Mouse (Mus musculus) testis, adult 2 months (tissue): Measurements from ENCODE around the gene 0610012G03Rik. TPM values are rescaled to one million over a fixed set of nuclear protein-coding genes. Genes with fewer than 3 reads are reported as not detected.
A peak's percentile ranks its signal among the peaks of the same experiment; 100 is the strongest.

Source experiments
- H3K27ac ChIP-seq: fragments of 200-500 bp; 2 replicates; pipeline ENCODE4 v1.5.1; 2012; ENCODE audit warnings: low read depth, low read length; ENCODE audit not compliant: control insufficient read depth, insufficient read depth
- H3K27me3 ChIP-seq: fragments of 200-500 bp; 2 replicates; pipeline ENCODE4 v1.6.1; 2012; ENCODE audit warnings: mild to moderate bottlenecking, low read length, moderate library complexity; ENCODE audit not compliant: control insufficient read depth, insufficient read depth
- H3K36me3 ChIP-seq: fragments of 200-500 bp; 2 replicates; pipeline ENCODE4 v1.6.1; 2012; ENCODE audit warnings: mild to moderate bottlenecking, low read length; ENCODE audit not compliant: control insufficient read depth, insufficient read depth
- H3K4me1 ChIP-seq: fragments of 200-500 bp; 2 replicates; pipeline ENCODE4 v1.6.1; 2012; ENCODE audit warnings: low read length; ENCODE audit not compliant: control insufficient read depth, insufficient read depth
- H3K4me3 ChIP-seq: fragments of 200-500 bp; 2 replicates; pipeline ENCODE4 v1.5.1; 2012; ENCODE audit warnings: low read depth, mild to moderate bottlenecking, low read length, moderate library complexity, mixed read lengths; ENCODE audit not compliant: control insufficient read depth
- CTCF ChIP-seq: fragments of 200-500 bp; IDR thresholded peaks from 2 replicates; pipeline ENCODE4 v1.5.1; 2012; ENCODE audit warnings: low read depth, mild to moderate bottlenecking, inconsistent platforms, low read length, moderate library complexity; ENCODE audit not compliant: control insufficient read depth, insufficient read depth, insufficient replicate concordance
- POLR2A ChIP-seq: fragments of 200-500 bp; IDR thresholded peaks from 2 replicates; pipeline ENCODE4 v1.6.1; 2012; ENCODE audit warnings: low read depth, mild to moderate bottlenecking, inconsistent platforms, low read length, moderate library complexity; ENCODE audit not compliant: control insufficient read depth
- polyA plus RNA-seq: library from polyadenylated mRNA; depleted of rRNA; stranded (reverse); fragments of >200 nt; gene quantifications from 2 replicates; pipeline ENCODE4 v1.2.3, GENCODE M21; 2012; rRNA removed

Gene 0610012G03Rik
- polyA plus RNA-seq, result 43.6 and 53.7 TPM in 2 replicates

- Histone ChIP-seq H3K27ac (peak within 1 kb of the TSS; percentile 85), H3K4me1 (no peaks in the 10 kb centered on the region; the same call in 1 of the 2 replicates), H3K27me3 (no peaks in the 10 kb centered on the region), H3K4me3 (peak within 1 kb of the TSS; percentile 99), H3K36me3 (no peaks in the 10 kb centered on the region)
- TF ChIP-seq POLR2A, result peak; percentile 90
- no peak for TF ChIP-seq CTCF
Measured at GRCm38 (mm10) chr16:31948345-31948774, at the start of gene 0610012G03Rik, which contains the start of gene Ncbp2. Gene 0610012G03Rik (minus strand): TSS chr16:31948494. Gene Ncbp2 (plus strand): TSS chr16:31948513.

- Histone ChIP-seq H3K36me3 (no peaks in the 10 kb centered on the region), H3K27me3 (no peaks in the 10 kb centered on the region), H3K4me3 (no peak overlapping the region), H3K4me1 (peaks cover under 1% of the 10 kb centered on the region), H3K27ac (no peak overlapping the region)
- TF ChIP-seq CTCF (no peak), POLR2A (no peak)
Measured at GRCm38 (mm10) chr16:31996371-31996770, 48.1 kb upstream of the 0610012G03Rik start.

- Histone ChIP-seq H3K27me3 (no peaks in the 10 kb centered on the region), H3K27ac (no peak overlapping the region), H3K4me1 (no peaks in the 10 kb centered on the region), H3K36me3 (no peaks in the 10 kb centered on the region), H3K4me3 (no peak overlapping the region)
- TF ChIP-seq CTCF (no peak), POLR2A (no peak)
Measured at GRCm38 (mm10) chr16:31993946-31994345, 45.7 kb upstream of the 0610012G03Rik start.

- H3K27ac ChIP-seq, result no peak overlapping the region
- TF ChIP-seq CTCF (no peak), POLR2A (no peak)
- no peak overlapping the region for H3K4me3 ChIP-seq
- no peaks in the 10 kb centered on the region for H3K4me1 ChIP-seq
- H3K27me3 ChIP-seq, result no peaks in the 10 kb centered on the region
- H3K36me3 ChIP-seq, result no peaks in the 10 kb centered on the region
Measured at GRCm38 (mm10) chr16:31993195-31993594, 44.9 kb upstream of the 0610012G03Rik start.

GRCm38 (mm10) chr16:31992039-31992438 lies 43.7 kb upstream of the 0610012G03Rik start:
- Histone ChIP-seq H3K4me1 (no peaks in the 10 kb centered on the region), H3K36me3 (no peaks in the 10 kb centered on the region), H3K27me3 (no peaks in the 10 kb centered on the region), H3K4me3 (no peak overlapping the region), H3K27ac (no peak overlapping the region)
- no peak for TF ChIP-seq POLR2A
- no peak for TF ChIP-seq CTCF

- H3K27ac ChIP-seq, result no peak overlapping the region
- TF ChIP-seq CTCF, result no peak
- TF ChIP-seq POLR2A, result no peak
- H3K4me3 ChIP-seq, result no peak overlapping the region
- H3K27me3 ChIP-seq, result no peaks in the 10 kb centered on the region
- no peaks in the 10 kb centered on the region for H3K4me1 ChIP-seq
- no peaks in the 10 kb centered on the region for H3K36me3 ChIP-seq
Measured at GRCm38 (mm10) chr16:31980946-31981345, 32.7 kb upstream of the 0610012G03Rik start.

- H3K4me3 ChIP-seq, result no peak overlapping the region
- H3K36me3 ChIP-seq, result no peaks in the 10 kb centered on the region
- H3K27me3 ChIP-seq, result no peaks in the 10 kb centered on the region
- no peak for TF ChIP-seq POLR2A
- TF ChIP-seq CTCF, result no peak
- H3K4me1 ChIP-seq, result no peaks in the 10 kb centered on the region
- H3K27ac ChIP-seq, result no peak overlapping the region
Measured at GRCm38 (mm10) chr16:31979501-31979900, 31.2 kb upstream of the 0610012G03Rik start.

GRCm38 (mm10) chr16:31975258-31975657 lies 27.0 kb upstream of the 0610012G03Rik start:
- no peaks in the 10 kb centered on the region for H3K36me3 ChIP-seq

More at GRCm38 (mm10) chr16:31975258-31975657, 27.0 kb upstream of the 0610012G03Rik start:
- Histone ChIP-seq H3K27me3 (no peaks in the 10 kb centered on the region), H3K4me1 (no peaks in the 10 kb centered on the region; the same call in 1 of the 2 replicates), H3K27ac (no peak overlapping the region), H3K4me3 (no peak overlapping the region)
- TF ChIP-seq CTCF (no peak), POLR2A (no peak)
